Mouse (Mus musculus) heart, postnatal 4 days (tissue): ENCODE data around the gene Mesp2. TPM values are rescaled to one million over a fixed set of nuclear protein-coding genes. Genes with fewer than 3 reads are reported as not detected.
"Not testable (repeated sequence)": the region's sequence is repeated elsewhere in the genome, so short reads cannot be mapped to it uniquely, and the experiment has no call there.

ENCODE experiments used
- DNase-seq: peaks from one replicate; pipeline ENCODE4 v3.0.0; 2021
- total RNA-seq, 2 experiments: library from RNA; stranded (reverse); gene quantifications; 2 replicates each; pipeline ENCODE4 v1.2.3; 2021

The Mesp2 gene
- under 1 TPM in 1 of 2 experiments, not detected in 1; 0.36 TPM for total RNA-seq

DNA sequence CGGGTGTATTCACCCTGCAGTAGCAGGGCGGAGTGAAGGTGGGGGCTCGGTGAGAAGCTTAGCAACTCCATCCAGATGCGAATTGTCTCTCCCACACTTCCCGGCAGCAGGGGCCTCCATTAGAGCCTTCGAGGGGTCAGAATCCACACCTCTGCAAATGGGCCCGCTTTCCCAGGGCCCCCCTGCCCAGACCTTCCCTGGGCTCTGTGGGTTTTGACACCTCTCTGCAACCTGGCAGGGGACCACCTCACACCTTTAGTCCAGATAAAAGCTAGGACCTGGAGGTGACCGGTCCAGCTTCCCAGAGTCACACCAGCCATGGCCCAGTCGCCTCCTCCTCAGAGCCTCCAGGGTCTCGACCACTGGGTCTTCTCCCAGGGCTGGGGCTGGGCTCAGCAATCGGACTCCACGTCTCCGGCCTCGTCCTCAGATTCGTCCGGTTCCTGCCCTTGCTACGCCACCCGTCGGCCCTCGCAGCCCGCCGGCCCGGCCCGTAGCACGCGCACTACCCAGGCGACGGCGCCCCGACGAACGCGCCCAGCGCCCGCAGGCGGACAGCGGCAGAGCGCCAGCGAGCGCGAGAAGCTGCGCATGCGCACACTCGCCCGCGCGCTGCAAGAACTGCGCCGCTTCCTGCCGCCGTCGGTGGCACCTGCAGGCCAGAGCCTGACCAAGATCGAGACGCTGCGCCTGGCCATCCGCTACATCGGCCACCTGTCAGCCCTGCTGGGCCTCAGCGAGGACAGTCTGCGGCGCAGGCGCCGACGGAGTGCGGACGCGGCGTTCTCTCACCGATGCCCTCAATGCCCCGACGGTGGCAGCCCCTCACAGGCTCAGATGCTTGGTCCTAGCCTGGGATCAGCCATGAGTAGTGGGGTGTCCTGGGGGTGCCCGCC, at the start of gene Mesp2:
Gene Mesp2 (plus strand): TSS at position 117 of the 896 bp plus-strand sequence.
- DNase-seq = peak; percentile 81

DNA sequence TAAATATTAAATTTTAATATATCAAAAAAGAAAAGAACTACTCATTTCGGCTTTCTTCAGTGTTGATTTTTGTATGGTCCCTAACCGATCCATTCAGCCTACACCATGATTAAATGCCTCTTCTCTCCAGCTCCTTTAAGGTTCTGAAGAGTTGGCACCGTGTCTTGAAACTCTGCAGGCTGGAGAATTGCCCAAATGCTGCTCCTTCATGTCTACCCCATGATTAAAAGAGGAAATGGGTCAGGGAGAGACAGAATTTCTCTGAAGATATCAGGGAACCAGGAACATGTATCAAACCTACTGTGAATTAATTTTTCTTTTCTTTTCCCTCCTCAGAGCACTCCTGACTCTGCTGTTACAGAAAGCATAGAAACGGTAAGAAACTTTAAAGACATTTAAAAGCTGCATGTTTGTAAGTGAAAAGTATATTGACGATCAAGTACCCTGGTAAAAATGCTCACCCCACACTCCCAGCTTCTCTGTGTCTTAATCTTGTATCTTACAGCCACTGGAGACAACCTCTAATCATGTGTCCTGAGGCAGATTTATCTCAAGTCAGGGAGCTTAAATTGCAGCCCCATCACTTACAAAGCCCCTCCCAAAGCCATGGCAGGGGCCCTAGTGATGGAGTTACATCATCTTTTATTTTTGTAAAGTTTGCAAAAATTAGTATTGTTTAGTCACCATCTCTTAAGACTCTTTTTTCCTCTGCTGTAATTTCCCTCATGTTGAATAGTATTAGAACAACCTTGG, 49.2 kb upstream of the Mesp2 start:
- no peak for DNase-seq

DNA sequence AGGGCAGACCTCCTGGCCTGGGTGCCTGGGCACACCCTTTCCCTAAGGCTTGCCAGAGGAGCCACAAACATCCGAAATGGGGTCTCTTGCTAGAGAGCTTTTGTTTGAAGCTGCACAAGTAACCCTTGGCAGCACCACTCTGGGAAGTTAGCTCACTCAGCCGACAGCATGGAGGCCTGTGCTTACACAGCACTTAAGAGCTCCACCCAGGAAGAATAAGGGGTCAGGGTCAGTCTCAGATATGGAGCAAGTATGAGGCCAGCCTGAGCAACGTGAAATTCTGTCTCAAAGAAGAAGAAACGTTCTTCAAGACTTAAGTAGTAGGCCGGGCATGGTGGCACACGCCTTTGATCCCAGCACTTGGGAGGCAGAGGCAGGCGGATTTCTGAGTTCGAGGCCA, 48.4 kb upstream of the Mesp2 start:
- no peak for DNase-seq

DNA sequence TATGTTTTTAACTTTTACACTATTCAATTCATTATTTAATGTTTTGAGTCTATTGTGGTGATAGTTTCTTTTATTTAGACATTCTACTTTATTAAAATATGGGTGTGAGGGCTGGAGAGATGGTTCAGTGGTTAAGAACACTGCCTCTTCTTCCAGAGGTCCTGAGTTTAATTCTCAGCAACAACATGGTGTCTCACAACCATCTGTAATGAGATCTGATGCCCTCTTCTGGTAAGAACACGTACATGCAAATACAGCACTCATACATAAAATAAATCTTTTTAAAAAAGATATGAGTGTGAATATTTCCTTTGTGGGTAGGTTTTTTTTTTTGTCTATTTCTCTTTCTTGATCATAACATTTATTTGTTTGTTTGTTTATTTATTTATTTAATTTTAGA, 44.5 kb upstream of the Mesp2 start:
- DNase-seq = no peak

DNA sequence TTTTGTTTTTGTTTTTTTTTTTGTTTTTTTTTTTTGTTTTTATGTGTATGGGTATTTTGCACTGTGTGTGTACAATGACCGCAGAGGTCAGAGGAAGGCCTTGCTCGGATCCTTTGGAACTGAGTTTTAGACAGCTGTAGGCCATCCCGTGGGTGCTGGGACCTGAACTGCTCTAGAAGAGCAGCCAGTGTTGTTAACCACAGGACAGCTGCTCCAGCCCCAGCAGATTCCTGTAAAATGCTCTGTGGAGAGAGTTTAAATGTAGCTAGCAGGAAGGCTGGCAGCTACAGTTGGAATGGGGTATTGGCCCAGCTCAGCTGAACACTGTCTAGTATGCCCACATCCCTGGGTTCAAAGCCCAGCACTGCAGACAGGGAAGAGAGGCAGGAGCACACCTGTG, 40.9 kb upstream of the Mesp2 start:
- no peak for DNase-seq

DNA sequence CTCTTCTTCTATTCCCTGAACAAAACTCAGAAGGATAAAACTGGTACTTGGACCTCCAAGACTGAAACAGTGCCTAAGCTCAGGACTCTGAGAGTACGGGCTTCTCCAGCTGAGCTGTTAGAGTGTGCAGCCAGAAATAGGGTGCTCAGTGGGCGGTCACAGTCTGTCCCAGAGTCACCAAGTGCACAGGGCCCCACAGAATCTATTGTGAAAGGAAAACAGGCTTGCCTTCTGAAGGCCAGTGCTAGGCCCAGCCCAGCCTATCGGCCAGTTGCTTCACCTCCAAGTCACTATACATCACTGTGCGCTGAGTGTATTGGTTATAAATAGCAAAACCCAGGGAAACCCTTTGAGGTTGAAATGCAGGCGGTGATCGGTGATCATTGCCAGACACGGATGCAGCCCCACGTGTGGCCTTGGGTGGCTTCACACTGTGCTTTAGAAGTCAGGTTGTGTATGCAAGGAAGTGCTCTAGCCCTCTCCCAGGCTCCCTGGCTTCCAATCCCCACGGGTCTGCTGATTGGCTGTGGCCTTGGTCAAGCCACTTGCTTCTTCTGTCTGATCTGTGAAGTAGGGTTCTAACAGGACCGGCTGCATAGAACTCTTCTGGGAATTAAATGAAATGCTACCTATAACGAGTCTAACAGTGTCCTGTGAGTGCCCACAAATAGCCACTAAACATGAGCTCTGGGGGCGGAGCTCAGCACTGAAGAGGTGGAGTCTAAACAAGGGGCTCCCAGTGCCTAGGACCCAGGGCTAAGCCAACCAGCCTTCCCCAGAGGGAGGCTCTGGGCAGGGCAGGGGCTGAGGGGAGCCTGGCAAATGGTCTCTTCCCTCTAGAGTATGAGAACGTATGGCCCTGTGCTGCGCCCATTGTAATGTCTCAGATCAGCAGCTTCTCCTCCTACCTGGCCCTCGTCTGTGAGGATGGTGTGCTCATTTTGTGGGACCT, 38.7 kb upstream of the Mesp2 start:
- no peak for DNase-seq

DNA sequence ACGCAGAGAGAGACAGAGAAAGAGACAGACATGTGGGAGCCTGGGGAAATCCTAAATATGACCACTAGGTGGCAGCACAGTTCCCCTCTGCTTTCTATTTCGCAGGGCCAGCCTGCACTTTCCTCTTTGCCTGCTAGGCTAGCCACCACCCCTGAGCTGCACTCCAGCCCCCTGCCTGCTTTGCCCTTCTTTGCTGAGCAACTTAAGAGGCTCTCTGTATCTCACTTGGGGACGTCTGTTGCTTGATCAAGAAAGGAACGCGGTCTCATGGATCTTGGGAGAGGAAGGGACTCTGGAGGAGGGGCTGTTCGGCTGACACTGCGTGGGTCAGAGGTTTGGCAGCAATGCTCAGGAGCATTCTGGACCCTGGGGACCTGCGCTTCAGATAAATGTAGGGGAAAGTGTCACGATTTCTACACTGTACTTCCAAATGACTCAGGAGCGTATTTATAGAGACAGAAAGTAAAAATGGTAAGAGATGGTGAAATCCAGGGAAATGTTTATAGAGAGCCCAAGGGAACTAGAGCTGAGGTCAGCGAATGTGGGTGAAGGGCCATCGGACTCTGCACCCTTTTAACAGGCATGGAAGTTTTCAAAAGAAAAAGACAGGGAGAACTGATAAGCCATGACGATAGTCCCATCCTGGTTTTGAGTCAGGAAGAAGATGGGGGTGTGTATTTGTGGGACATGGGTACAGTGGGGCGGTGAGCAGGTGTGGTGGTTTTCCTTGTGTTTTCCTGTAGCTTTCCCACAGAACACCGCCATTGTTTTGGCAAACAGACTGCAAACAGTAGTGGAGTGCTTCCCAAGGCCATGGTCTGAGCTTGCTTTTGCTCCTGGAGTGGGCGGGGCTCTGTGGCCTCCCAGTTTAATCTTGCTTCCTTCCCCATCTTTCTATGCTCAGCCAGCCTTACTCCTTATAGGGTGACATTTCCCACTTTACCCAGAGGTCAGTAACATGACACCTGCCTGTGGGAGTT, 29.6 kb upstream of the Mesp2 start:
- DNase-seq = peak; percentile 85

DNA sequence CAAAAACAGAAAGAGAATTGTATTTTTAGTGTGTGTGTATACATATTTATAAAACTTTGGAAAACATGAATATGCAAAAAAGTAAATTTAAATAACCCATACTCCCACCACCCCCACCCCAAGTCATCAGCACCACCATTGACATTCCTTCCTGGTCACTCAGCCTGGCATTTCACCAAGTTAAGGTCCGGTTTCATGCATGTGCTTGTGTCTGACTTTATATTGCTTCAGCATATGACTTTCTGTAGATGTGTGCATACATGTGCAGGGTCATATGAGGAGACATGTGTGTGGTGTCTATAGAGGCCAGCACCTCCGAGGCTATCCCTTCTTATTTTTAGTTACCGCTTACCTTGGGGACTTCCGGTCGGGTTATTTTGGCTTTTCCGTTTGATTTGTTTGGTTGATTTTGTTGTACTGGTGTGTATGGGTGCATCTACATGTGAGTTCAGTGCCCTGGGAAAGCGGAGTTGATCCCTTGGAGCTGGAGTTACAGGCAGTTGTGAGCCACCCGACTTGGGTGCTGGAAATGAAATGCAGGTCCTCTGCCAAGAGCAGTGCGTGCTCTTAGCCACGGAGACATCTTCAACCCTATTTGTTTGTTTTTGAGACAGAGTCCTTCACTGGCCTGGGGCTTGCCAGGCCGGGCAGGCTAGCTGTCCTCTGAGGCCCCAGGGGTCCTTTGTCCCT, 28.6 kb upstream of the Mesp2 start:
- peak; percentile 28 for DNase-seq

DNA sequence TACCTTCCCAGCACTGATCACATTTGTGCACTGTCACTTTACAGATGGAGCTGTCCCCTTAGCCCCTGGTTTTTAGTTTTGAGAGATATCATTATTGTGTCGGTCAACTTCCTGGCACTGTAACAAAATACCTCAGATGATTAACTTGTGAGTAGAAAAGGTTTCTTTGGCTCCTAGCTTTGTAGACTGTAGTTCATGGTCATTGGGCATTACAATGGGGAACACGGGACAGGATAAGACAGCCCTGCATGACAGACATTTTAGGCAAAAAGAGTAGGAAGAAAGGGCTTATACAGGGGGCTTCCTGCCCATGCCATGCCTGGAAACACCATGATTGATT, 28.0 kb upstream of the Mesp2 start:
- no peak for DNase-seq

DNA sequence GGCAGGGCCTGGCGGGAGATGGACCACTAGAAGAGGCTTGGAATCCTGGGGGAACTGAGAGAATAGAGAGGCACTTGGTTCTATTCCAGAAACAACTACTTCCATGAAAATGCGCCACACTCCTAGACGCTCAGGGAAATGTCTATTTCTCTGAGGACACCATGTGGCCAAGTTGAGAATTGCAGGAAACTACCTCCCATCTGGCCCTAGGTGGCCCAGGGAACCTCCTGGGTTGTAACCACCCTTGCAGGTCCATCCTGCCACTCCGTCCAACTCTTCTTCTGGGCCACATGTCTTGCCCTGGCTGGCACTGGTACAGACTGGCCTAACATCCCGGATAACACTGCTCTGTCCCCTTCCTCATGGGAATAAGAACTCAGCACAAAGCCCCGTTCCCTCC, 24.2 kb upstream of the Mesp2 start:
- DNase-seq = peak; percentile 83

DNA sequence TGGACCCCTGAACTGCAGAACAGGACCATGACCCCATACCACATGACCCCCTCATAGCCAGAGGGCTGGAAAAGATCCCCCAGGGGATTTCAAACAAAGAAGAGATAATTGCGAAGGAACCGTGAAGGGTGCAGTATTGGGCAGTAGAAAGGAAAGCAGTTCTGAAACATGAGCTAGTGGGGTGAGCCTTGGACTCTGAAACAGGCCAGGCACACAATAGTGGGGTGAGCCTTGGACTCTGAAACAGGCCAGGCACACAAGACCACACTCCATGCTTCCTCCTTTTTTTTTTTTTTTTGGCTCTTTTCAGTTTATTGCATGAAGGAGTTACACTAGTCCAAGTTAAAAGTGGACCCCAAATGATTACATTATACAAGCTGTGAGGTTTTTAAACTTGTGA, 20.7 kb upstream of the Mesp2 start:
- DNase-seq = not testable (repeated sequence)

DNA sequence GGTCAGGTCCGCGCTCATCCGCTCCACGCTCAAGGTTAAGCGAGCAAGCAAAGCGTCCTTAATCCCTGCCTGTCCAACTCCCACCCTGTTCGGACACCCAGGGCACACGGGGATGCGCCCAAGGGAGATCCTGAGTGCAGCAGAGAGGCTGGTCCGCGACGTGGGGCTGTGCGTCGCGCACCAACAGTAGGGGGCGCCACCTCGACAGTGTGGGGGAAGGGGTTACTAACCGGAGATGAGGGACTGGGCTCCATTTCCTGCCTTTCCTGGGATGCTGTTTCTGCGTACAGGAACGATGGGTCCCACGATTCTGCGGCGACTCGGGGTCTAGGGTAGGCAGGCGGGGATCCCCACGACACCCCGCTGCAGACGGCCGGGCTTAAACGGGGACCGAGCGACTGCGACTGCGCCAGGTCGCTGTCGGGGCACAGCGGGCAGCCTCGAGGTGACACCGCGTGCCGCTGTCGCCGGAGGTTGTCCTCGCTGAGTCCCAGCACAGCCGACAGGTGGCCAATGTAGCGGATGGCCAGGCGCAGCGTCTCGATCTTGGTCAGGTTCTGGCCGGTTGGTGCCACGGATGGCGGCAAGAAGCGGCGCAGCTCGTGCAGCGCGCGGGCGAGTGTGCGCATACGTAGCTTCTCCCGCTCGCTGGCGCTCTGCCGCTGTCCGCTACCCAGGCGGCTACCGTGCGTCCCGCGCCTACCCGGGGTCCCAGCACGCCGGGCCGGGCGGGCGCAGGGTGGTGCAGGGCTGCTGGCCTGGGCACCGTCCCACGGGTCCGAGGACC, 17.7 kb upstream of the Mesp2 start:
- DNase-seq = peak; percentile 54

DNA sequence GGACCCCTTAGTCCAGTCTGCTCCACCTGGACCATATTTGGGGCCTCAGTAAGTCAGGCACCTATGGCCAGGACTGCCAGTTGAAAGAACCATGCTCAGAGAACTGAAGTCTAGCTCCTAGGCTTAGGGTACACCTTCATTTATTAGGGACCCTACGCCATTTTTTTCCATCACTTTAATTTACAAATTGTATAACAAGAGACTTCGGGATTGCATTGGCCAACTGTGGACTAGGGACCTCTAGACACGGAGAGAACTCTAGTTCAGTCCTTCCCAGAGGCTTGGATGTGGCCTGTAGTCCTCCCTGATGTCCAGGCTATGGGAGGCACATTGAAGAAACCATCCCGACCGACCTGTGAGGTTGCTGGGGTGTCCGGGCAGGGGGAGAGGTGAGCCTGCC, 16.8 kb upstream of the Mesp2 start, which contains the start of gene Mesp1:
Gene Mesp1 (minus strand): TSS at position 101 of the 400 bp plus-strand sequence.
- no peak for DNase-seq

DNA sequence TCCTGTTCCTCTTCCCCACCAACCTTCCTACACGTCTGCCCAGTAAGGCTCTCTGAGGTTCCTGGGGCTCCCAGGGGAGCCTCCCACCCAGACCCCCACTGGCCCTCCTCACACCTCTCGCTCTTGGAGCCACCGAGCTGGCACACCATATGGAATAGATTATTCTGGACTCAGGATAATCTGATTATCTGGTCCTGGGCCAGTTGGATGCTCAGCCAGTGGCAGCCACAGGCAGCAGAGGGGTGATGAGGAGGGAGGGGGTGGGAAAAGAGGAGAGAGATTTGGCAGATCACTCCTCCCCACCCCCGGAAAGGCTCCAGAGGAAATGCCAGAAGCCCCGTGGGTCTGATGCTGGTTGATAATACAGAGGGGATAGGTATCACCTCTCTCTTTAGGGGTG, 11.9 kb upstream of the Mesp2 start:
- DNase-seq = no peak

DNA sequence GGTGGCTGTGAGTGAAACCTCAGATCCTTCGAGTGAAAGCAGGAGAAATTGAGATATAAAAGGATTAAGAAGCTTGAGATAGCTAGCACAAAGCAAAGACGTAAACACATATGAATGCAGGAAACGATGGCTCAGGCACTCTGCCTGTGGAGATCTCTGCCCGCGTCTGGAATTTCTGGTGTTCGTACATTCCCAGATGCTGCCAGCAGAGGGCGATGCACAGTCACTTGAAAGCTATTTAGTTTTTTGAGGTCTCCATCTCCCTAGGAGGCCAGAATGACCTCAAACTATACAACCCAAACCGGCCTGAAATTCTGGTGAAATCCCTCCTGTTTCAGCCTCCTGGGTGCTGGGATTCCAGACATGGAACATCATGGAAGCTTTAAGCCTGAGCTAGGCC, 11.5 kb upstream of the Mesp2 start:
- DNase-seq = peak; percentile 90

DNA sequence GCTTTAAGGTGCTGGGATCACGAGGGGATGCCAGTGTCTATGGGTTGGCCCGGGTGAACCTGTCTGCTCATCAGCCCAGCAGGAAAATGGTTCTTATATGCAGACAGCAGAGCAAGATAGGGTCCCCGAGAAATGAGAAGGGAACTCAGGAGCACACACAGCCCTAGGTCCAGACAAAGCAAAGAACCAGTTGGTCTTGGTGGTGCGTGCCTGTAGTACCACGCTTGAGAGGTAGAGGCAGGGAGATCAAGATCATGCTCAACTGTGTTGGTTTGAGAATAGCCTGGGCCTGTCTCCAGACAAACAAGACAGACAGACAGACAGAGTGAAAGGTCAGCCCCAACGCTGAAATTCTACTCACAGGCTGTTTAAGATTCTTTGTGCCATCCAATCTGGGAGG, 11.0 kb upstream of the Mesp2 start:
- no peak for DNase-seq

DNA sequence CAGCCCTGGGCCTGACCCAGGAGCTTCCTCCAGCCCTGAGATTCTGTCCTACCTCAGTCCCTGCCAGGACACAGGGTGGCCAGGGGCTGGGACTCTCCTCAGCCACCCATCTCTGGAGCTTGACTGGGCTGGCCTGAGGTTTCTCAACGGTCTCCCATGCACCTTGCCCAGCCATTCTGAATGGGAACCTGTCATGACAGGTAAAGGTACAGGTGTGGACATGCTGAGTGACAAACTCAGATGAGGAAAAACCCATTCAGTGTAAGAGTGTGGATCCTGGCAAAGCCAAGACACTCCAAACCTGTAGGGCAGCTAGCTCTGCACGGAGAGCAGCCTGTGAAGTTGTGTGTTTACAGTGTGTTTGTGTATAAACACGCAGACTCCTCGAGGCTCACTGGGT, 10.2 kb upstream of the Mesp2 start:
- DNase-seq = no peak

DNA sequence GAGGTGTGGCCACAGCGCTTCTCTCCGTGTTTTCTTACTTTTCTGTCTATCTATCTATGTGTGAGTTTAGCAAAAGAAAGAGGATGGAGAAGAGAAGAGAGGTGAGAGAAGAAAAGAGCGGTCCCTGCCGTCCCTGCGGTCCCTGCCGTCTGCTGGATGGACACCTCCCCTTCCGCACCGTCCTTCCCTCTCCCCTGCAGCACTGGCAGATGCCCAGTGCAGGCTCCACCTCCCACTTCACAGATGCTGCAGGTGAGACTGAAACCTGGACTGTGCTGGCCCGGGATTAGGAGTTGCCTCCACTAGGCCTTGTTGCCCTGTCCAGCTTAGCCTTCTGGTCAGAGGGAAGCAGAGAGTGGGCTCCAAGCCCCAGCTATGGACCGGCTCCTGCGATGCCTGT, 9.1 kb upstream of the Mesp2 start:
- DNase-seq = no peak

DNA sequence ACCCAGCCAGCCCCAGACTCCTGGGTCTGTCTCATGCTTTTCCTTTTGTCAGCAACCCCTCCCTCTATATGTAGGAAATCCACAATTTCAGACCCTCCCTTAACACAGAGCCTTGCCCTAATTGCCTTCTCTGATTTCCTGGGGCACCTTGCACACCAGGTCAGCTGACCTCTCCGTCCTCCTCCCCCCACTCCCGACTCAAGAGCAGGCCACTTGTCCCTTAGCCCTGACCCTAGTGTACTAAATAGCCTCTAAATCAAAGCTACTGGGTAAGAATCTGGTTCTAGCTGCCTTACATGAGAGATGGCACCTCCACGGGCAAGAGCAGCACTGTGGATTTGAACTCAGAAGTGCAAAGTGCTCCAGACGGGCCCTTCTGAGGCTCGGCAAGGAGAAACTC, 8.5 kb upstream of the Mesp2 start:
- DNase-seq = no peak

DNA sequence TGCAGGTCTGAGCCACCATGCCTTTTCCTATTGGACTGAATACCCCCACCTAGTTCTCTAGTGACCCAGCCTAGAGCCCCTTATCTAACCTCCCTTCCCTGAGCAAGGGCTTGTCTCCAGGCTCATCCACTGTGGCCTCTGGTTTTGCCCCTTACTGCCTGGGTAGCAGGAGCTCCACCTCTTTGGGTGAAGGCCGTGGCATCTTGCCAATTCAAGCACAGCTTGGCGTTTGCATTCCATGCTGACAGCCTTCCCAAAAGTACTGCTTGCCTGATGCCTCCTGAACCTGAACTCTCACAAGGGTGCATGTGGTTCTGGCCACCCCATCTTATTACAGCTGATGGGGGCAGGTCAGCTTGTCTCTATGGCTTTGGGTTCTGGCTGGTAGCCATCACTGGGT, 6.6 kb upstream of the Mesp2 start:
- peak; percentile 69 for DNase-seq
